Mouse (Mus musculus) brain, embryonic 14.5 days (tissue): ENCODE measurements around the gene Chrna3.

Experiments used
- CTCF ChIP-seq: fragments of 200-500 bp; IDR thresholded peaks from 2 replicates; pipeline ENCODE4 v1.5.1; 2012; ENCODE audit warnings: inconsistent platforms, mild to moderate bottlenecking, moderate library complexity, borderline replicate concordance; ENCODE audit not compliant: insufficient read depth, insufficient read length; ENCODE audit errors: extremely low read depth
- POLR2A ChIP-seq: fragments of 200-500 bp; IDR thresholded peaks from 2 replicates; pipeline ENCODE4 v1.6.1; 2012; ENCODE audit warnings: mild to moderate bottlenecking, inconsistent platforms, borderline replicate concordance; ENCODE audit not compliant: poor library complexity, insufficient read depth, insufficient read length, severe bottlenecking; ENCODE audit errors: extremely low read depth

DNA sequence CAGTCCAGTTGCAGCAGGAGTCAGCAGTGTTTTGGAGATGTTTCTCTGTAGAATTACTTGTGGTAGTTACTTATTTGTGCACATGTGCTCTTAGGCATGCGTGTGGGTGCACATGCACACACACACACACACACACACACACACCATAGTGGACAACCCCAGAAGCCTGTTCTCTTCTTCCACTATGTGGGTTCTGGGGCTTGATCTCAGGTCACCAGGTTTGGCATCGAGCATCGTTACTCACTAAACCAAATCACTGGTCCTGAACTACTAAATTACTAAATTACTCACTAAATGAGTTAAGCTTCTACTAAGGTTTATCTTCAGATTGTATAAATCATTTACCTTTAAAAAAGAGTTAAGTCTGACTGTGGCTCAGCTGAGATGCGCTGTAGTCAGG, 31.7 kb upstream of the Chrna3 start:
- no peak for TF ChIP-seq CTCF
- no peak for TF ChIP-seq POLR2A
